Mouse (Mus musculus): ENCODE data around the gene Polg. TPM values are rescaled to one million over a fixed set of nuclear protein-coding genes. Genes with fewer than 3 reads are reported as not detected.

Polg gene
- polyA plus RNA-seq (2012; rRNA removed) = 30.5 and 34.4 TPM in 2 replicates

GRCm38 (mm10) chr7:79466053-79466901, at the start of gene Polg:
Polg (minus strand) TSS chr7:79466362.

Other genes starting within 250 kb of the Polg start
- 14.1 and 14.2 TPM in 2 replicates for gene Abhd2, start 193.2 kb downstream of the Polg start, polyA plus RNA-seq (2012; rRNA removed)
- gene Rlbp1, start 79.3 kb downstream of the Polg start, polyA plus RNA-seq (2012; rRNA removed) = 0.14 TPM in 1 of 2 replicates, not detected in the other
- 2.5 and 3.0 TPM in 2 replicates for gene Fanci, start 74.4 kb downstream of the Polg start, polyA plus RNA-seq (2012; rRNA removed)
- 0.05 and 0.22 TPM in 2 replicates for gene Rhcg, start 151.3 kb upstream of the Polg start, polyA plus RNA-seq (2012; rRNA removed)
- 1.6 and 2.2 TPM in 2 replicates for gene Ticrr, start 193.8 kb upstream of the Polg start, polyA plus RNA-seq (2012; rRNA removed)
- gene Kif7, start 249.4 kb upstream of the Polg start, polyA plus RNA-seq (2012; rRNA removed) = 0.35 and 0.39 TPM in 2 replicates